Mouse (Mus musculus): ENCODE data around the gene Mboat7. TPM values are rescaled to one million over a fixed set of nuclear protein-coding genes. Genes with fewer than 3 reads are reported as not detected.
"Not testable (repeated sequence)": the region's sequence is repeated elsewhere in the genome, so short reads cannot be mapped to it uniquely, and the experiment has no call there.

Gene Mboat7
- total RNA-seq, 1 experiment: 34.4 TPM

- in situ Hi-C loops (cut with MboI; ENCODE audit: low sequenced_read_pairs in 2 of 2, unreplicated experiment in 2 of 2): no loop called here
- no peaks in the 10 kb centered on the region for H3K4me1 ChIP-seq (ENCODE audit: control insufficient read depth in 2 of 2, insufficient read depth in 2 of 2, low read length in 2 of 2, poor library complexity in 1 of 2)
Observed at GRCm38 (mm10) chr7:3712264-3712942, 19.1 kb upstream of the Mboat7 start.

GRCm38 (mm10) chr7:3709000-3709399 lies 15.7 kb upstream of the Mboat7 start:
- in situ Hi-C loops (cut with MboI; ENCODE audit: low sequenced_read_pairs in 2 of 2, unreplicated experiment in 2 of 2): no loop called here
- peak; percentile 40 for DNase-seq (ENCODE audit: low read depth, low spot score)
- H3K4me1 ChIP-seq (ENCODE audit: control insufficient read depth in 2 of 2, insufficient read depth in 2 of 2, low read length in 2 of 2, poor library complexity in 1 of 2): no peaks in the 10 kb centered on the region
- H3K4me3 ChIP-seq (ENCODE audit: insufficient read depth in 1 of 2, low read depth in 1 of 2, low read length in 2 of 2, poor library complexity in 1 of 2, severe bottlenecking in 1 of 2): no peak overlapping the region
- no peaks in the 10 kb centered on the region for H3K9me3 ChIP-seq (ENCODE audit: control insufficient read depth, insufficient read depth, low read depth, low read length)
- H3K36me3 ChIP-seq (ENCODE audit: control insufficient read depth, insufficient read depth, low read length, poor library complexity, severe bottlenecking): peaks cover 31% of the 10 kb centered on the region
- TF ChIP-seq MAFK (IDR thresholded peaks at IDR 0.05; ENCODE audit: insufficient read depth, low read depth, low read length) (no peak), ZNF384 (IDR thresholded peaks at IDR 0.05; ENCODE audit: low read depth, low read length) (no peak)
- H3K9ac ChIP-seq (ENCODE audit: insufficient read depth, low read depth, low read length, poor library complexity, severe bottlenecking): no peak overlapping the region
- no peak overlapping the region for H3K27ac ChIP-seq (ENCODE audit: insufficient read depth, low read depth, low read length, poor library complexity, severe bottlenecking)

More at GRCm38 (mm10) chr7:3712264-3712942, 19.1 kb upstream of the Mboat7 start:
- DNase-seq (ENCODE audit: low read depth, low spot score): no peak
- Histone ChIP-seq H3K36me3 (ENCODE audit: control insufficient read depth, insufficient read depth, low read length, poor library complexity, severe bottlenecking) (no peaks in the 10 kb centered on the region; the same call in 1 of the 2 replicates), H3K27ac (ENCODE audit: insufficient read depth, low read depth, low read length, poor library complexity, severe bottlenecking) (no peak overlapping the region), H3K4me3 (ENCODE audit: insufficient read depth in 1 of 2, low read depth in 1 of 2, low read length in 2 of 2, poor library complexity in 1 of 2, severe bottlenecking in 1 of 2) (no peak overlapping the region), H3K9me3 (ENCODE audit: control insufficient read depth, insufficient read depth, low read depth, low read length) (no peaks in the 10 kb centered on the region), H3K9ac (ENCODE audit: insufficient read depth, low read depth, low read length, poor library complexity, severe bottlenecking) (no peak overlapping the region)
- TF ChIP-seq ZNF384 (IDR thresholded peaks at IDR 0.05; ENCODE audit: low read depth, low read length) (no peak), MAFK (IDR thresholded peaks at IDR 0.05; ENCODE audit: insufficient read depth, low read depth, low read length) (no peak), CHD2 (IDR thresholded peaks at IDR 0.05; ENCODE audit: low read depth, low read length) (no peak), HCFC1 (IDR thresholded peaks at IDR 0.05; ENCODE audit: borderline replicate concordance, insufficient read depth, low read length) (no peak), ZC3H11A (IDR thresholded peaks at IDR 0.05; ENCODE audit: borderline replicate concordance, low read depth, low read length) (no peak)

GRCm38 (mm10) chr7:3708447-3708980 lies 15.2 kb upstream of the Mboat7 start:
- peak; percentile 34 for DNase-seq (ENCODE audit: low read depth, low spot score)
- H3K4me1 ChIP-seq (ENCODE audit: control insufficient read depth in 2 of 2, insufficient read depth in 2 of 2, low read length in 2 of 2, poor library complexity in 1 of 2); H3K9me3 ChIP-seq (ENCODE audit: control insufficient read depth, insufficient read depth, low read depth, low read length); H3K27ac ChIP-seq (ENCODE audit: insufficient read depth, low read depth, low read length, poor library complexity, severe bottlenecking); in situ Hi-C loops (cut with MboI; ENCODE audit: low sequenced_read_pairs in 2 of 2, unreplicated experiment in 2 of 2); H3K4me3 ChIP-seq (ENCODE audit: insufficient read depth in 1 of 2, low read depth in 1 of 2, low read length in 2 of 2, poor library complexity in 1 of 2, severe bottlenecking in 1 of 2); H3K9ac ChIP-seq (ENCODE audit: insufficient read depth, low read depth, low read length, poor library complexity, severe bottlenecking): not testable (repeated sequence)
- peaks cover 32% of the 10 kb centered on the region for H3K36me3 ChIP-seq (ENCODE audit: control insufficient read depth, insufficient read depth, low read length, poor library complexity, severe bottlenecking)

- no peak overlapping the region; a peak in 1 of 4 replicates for H3K4me3 ChIP-seq (ENCODE audit: insufficient read depth in 1 of 2, low read depth in 1 of 2, low read length in 2 of 2, poor library complexity in 1 of 2, severe bottlenecking in 1 of 2)
- no peak overlapping the region for H3K9ac ChIP-seq (ENCODE audit: insufficient read depth, low read depth, low read length, poor library complexity, severe bottlenecking)
- TF ChIP-seq ZC3H11A (IDR thresholded peaks at IDR 0.05; ENCODE audit: borderline replicate concordance, low read depth, low read length): no peak
- TF ChIP-seq CHD2 (IDR thresholded peaks at IDR 0.05; ENCODE audit: low read depth, low read length): peak; percentile 64; the same call in 1 of the 2 replicates
- no peak for TF ChIP-seq HCFC1 (IDR thresholded peaks at IDR 0.05; ENCODE audit: borderline replicate concordance, insufficient read depth, low read length)
- peaks cover 32% of the 10 kb centered on the region for H3K36me3 ChIP-seq (ENCODE audit: control insufficient read depth, insufficient read depth, low read length, poor library complexity, severe bottlenecking)
- H3K4me1 ChIP-seq (ENCODE audit: control insufficient read depth in 2 of 2, insufficient read depth in 2 of 2, low read length in 2 of 2, poor library complexity in 1 of 2): no peaks in the 10 kb centered on the region
- peak; percentile 36 for DNase-seq (ENCODE audit: low read depth, low spot score)
- H3K9me3 ChIP-seq (ENCODE audit: control insufficient read depth, insufficient read depth, low read depth, low read length): no peaks in the 10 kb centered on the region
- in situ Hi-C loops (cut with MboI; ENCODE audit: low sequenced_read_pairs in 2 of 2, unreplicated experiment in 2 of 2): no loop called here
- peak overlapping the region; percentile 4; the same call in 1 of the 2 replicates for H3K27ac ChIP-seq (ENCODE audit: insufficient read depth, low read depth, low read length, poor library complexity, severe bottlenecking)
Observed at GRCm38 (mm10) chr7:3707568-3708413, 14.5 kb upstream of the Mboat7 start.
